Mouse (Mus musculus): ENCODE results near the gene Mdfic. TPM values are rescaled to one million over a fixed set of nuclear protein-coding genes. Genes with fewer than 3 reads are reported as not detected.
"Not testable (repeated sequence)": the region's sequence is repeated elsewhere in the genome, so short reads cannot be mapped to it uniquely, and the experiment has no call there.

The Mdfic gene
- 4.9 and 6.3 TPM in 2 replicates for polyA plus RNA-seq (2016; fragmentation: Nextera tagmentation; extraction: Ambion mirVana)

DNA sequence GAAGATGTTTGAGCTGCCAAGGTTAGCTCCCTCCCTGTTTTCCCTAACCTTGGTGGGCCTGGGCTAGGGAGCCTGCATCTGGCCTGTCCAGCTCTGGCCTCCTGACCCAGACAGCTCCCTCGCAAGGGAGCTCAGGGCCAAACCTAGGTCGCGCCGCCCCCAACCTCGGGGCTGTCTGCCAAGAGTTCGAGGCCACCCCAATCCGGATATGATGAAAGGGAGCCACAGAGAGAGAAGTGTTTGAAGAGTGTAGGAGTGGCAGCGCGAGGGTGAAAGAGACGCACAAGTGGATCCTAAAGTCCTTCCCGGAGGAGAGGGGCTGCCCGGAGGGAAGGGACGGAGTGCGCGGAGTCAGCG, at the start of gene Mdfic:
TSS of gene Mdfic (plus strand) at position 201 of the 357 bp plus-strand sequence.
- H3K9me3 ChIP-seq = no peaks in the 10 kb centered on the region
- peak within 1 kb of the TSS; percentile 83 for H3K4me3 ChIP-seq
- peaks cover 6% of the 10 kb centered on the region; the same call in 1 of the 2 replicates for H3K4me1 ChIP-seq
- H3K27ac ChIP-seq = peak within 1 kb of the TSS; percentile 95
- H3K27me3 ChIP-seq (ENCODE audit: insufficient read depth, poor library complexity, severe bottlenecking) = no peaks in the 10 kb centered on the region
- WGBS = 0% methylated on average over 16 of the region's 16 CpGs
- H3K36me3 ChIP-seq = no peaks in the 10 kb centered on the region
- DNase-seq (ENCODE audit: low spot score) = peak; percentile 82

DNA sequence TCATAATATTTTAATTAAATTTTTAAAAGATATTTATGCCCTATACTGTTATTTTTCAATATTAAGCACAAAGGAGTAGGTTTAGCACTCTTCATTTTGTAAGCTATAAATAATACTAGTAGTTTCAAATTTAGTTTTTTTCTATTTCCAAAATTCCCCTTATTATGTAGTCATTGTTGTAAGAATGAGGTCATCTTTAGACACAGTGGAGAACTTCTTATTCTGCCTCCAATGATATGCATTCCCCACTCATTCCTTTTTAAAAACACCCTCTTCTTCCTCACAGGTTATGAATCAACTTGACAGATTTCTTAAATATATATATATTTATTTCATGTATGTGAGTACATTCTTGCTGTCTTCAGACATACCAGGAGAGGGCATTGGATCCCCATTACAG, 49.1 kb upstream of the Mdfic start:
- H3K36me3 ChIP-seq = no peaks in the 10 kb centered on the region
- DNase-seq (ENCODE audit: low spot score) = no peak
- H3K27me3 ChIP-seq (ENCODE audit: insufficient read depth, poor library complexity, severe bottlenecking) = no peaks in the 10 kb centered on the region
- no peak overlapping the region for H3K27ac ChIP-seq
- no peak overlapping the region for H3K4me3 ChIP-seq
- H3K4me1 ChIP-seq = no peaks in the 10 kb centered on the region
- no peaks in the 10 kb centered on the region for H3K9me3 ChIP-seq

DNA sequence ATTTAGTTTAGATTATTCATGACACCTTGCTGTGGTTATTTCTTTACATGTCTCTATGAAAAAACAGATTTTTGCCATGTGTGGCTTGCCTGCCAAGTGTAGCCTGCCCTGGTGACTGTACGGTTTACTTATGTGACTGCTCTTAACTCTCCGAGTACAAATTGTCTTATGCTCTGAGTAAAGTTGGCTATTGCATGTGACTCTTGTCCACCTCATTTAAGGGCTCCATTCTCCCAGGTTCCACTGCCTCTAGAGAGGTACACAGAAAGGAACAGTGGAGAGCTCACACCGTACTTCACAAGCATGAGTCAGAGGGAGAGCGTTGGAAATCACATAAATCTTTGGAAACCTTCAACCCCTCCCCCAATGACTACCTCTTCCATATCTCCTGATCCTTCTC, 10.4 kb upstream of the Mdfic start:
- no peak overlapping the region for H3K4me3 ChIP-seq
- H3K9me3 ChIP-seq = no peaks in the 10 kb centered on the region
- DNase-seq (ENCODE audit: low spot score) = no peak
- H3K4me1 ChIP-seq = no peaks in the 10 kb centered on the region
- WGBS = 88% methylated on average over 4 of the region's 4 CpGs
- no peaks in the 10 kb centered on the region for H3K36me3 ChIP-seq
- no peaks in the 10 kb centered on the region for H3K27me3 ChIP-seq (ENCODE audit: insufficient read depth, poor library complexity, severe bottlenecking)
- H3K27ac ChIP-seq = no peak overlapping the region

DNA sequence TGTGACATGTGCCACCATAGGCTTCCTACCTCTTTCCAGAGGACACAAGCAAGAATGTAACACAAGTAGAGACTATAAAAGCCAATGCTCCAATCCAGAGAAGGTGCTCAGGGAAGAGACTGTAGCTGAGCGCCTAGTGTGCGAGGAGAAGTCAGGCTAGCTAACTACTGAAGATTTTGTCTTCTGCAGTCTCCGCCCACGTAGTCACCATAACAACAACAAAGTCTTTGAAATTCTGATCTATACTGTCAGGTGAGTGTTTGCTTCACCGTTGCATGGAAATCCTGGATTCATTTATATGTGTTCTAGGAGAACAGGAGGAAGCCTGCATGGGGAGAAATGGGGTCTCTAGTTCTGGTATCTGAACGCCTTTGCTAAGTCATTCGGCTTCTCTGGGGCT, 9.8 kb upstream of the Mdfic start:
- H3K27ac ChIP-seq = no peak overlapping the region
- no peaks in the 10 kb centered on the region for H3K27me3 ChIP-seq (ENCODE audit: insufficient read depth, poor library complexity, severe bottlenecking)
- no peaks in the 10 kb centered on the region for H3K9me3 ChIP-seq
- no peak overlapping the region for H3K4me3 ChIP-seq
- no peak for DNase-seq (ENCODE audit: low spot score)
- 78% methylated on average over 7 of the region's 7 CpGs for WGBS
- no peaks in the 10 kb centered on the region; the same call in 1 of the 2 replicates for H3K4me1 ChIP-seq
- H3K36me3 ChIP-seq = no peaks in the 10 kb centered on the region

DNA sequence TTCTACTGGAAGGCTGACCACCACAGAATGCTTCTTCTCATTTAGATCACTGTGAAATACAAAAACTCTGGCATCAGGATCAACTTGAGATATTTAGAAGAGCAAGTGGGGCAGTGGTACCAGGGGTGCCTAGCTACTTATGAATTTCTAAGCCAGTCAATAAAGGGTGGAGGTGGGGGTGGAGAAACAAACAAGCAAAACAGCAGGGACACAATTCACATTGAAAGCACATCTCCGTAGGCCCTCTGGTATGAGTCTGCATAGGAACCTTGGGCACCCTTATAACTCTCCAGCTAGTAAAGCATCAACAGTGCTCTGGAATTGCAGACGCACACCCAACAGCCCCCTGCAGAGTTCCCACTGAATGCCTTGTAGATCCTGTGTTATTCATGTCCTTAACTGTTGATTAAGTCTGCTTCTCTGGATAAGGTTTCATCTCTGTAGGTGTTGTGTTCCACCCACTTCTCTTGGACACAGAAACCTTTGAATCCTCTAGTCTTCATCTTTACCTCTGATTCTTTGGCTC, 7.5 kb upstream of the Mdfic start:
- no peak overlapping the region for H3K27ac ChIP-seq
- no peaks in the 10 kb centered on the region for H3K9me3 ChIP-seq
- 53% methylated on average over 2 of the region's 2 CpGs for WGBS
- DNase-seq (ENCODE audit: low spot score) = no peak
- no peaks in the 10 kb centered on the region; the same call in 1 of the 2 replicates for H3K4me1 ChIP-seq
- H3K27me3 ChIP-seq (ENCODE audit: insufficient read depth, poor library complexity, severe bottlenecking) = no peaks in the 10 kb centered on the region
- no peaks in the 10 kb centered on the region for H3K36me3 ChIP-seq
- H3K4me3 ChIP-seq = no peak overlapping the region

DNA sequence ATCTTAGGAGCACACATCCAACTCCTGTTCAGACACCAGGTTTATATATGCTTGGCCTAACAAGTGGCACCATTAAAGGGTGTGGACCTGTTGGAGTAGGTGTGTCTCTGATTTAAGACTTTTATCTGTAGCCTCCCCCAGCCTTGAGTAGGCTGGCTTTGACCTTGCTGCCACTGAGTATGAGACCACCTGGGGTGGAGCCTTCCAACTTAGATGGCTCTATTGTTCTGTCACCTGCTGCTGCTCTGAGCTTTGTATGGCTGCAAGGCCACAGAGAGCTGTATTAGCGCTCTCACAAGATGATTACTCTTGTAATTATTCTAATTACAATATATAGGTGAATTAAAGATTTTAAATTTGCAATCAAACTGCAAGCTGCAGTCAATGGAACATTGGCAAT, 6.4 kb upstream of the Mdfic start:
- not testable (repeated sequence) for H3K4me3 ChIP-seq; H3K27me3 ChIP-seq (ENCODE audit: insufficient read depth, poor library complexity, severe bottlenecking); H3K4me1 ChIP-seq; H3K9me3 ChIP-seq; H3K27ac ChIP-seq; H3K36me3 ChIP-seq; DNase-seq (ENCODE audit: low spot score)
- 82% methylated on average over 1 of the region's 1 CpGs for WGBS

DNA sequence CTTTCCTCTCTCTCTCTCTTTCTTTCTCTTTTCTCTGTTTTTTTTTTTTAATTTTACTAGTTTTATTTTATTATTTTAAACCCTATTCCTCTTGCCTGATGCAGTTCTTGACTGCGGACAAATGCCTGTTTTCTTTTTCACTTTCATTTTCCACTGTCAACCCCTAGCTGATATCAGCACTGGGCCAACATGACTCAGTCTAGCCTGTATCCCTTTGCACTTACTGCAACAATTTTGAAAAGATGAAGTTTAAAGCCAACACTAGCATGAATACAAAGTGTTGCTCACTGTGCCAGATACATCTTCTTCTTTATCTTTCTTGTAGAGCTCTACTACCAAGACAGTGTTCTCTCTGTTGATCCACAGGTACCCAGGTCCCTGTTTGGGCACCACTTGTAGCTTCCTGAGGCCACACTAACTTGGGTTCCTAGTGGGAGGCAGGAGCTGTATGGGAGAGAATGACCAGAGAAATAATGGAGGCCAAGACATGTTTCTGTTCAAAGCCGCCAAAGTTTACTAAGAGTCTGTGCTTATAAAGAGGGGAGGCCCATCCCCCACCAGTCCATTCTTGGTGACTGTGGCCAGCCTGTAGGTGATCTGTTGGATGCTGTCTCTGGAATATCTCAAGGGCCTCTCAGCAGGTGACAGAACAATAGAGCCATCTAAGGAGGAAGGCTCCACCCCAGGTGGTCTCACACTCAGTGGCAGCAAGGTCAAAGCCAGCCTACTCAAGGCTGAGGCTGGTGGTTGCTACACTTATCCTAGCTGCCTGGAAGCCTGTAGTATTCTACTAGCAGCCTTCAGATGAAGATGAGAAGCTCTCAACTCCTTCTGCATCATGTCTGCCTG, 5.2 kb upstream of the Mdfic start:
- no peak overlapping the region for H3K4me3 ChIP-seq
- 76% methylated on average over 2 of the region's 2 CpGs for WGBS
- no peak overlapping the region for H3K27ac ChIP-seq
- no peaks in the 10 kb centered on the region for H3K9me3 ChIP-seq
- no peaks in the 10 kb centered on the region for H3K36me3 ChIP-seq
- no peaks in the 10 kb centered on the region; the same call in 1 of the 2 replicates for H3K4me1 ChIP-seq
- DNase-seq (ENCODE audit: low spot score) = no peak
- H3K27me3 ChIP-seq (ENCODE audit: insufficient read depth, poor library complexity, severe bottlenecking) = no peaks in the 10 kb centered on the region

DNA sequence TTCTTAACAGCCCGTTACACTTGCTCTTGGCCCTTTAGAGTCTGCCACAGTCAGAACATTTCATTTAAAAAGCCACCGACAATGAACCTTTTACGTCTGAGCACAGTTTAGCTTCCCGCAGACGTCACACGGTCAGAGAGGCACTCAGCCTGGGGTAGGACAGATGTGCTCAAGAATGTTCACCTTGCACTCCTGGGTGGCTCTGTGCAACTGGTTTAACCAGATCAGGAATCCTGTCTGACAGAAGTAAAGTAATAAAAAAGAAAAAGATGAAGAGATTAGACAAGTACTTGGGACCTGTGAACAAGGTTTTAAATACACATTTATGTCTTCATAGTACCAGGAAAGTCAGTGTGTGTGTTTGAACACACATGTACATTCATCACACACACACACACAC, 542 bp upstream of the Mdfic start:
- Histone ChIP-seq H3K36me3 (no peaks in the 10 kb centered on the region), H3K27ac (no peak overlapping the region), H3K9me3 (no peaks in the 10 kb centered on the region), H3K4me3 (no peak overlapping the region), H3K4me1 (peaks cover 6% of the 10 kb centered on the region; the same call in 1 of the 2 replicates), H3K27me3 (ENCODE audit: insufficient read depth, poor library complexity, severe bottlenecking) (no peaks in the 10 kb centered on the region)
- WGBS = 75% methylated on average over 6 of the region's 6 CpGs
- DNase-seq (ENCODE audit: low spot score) = no peak

DNA sequence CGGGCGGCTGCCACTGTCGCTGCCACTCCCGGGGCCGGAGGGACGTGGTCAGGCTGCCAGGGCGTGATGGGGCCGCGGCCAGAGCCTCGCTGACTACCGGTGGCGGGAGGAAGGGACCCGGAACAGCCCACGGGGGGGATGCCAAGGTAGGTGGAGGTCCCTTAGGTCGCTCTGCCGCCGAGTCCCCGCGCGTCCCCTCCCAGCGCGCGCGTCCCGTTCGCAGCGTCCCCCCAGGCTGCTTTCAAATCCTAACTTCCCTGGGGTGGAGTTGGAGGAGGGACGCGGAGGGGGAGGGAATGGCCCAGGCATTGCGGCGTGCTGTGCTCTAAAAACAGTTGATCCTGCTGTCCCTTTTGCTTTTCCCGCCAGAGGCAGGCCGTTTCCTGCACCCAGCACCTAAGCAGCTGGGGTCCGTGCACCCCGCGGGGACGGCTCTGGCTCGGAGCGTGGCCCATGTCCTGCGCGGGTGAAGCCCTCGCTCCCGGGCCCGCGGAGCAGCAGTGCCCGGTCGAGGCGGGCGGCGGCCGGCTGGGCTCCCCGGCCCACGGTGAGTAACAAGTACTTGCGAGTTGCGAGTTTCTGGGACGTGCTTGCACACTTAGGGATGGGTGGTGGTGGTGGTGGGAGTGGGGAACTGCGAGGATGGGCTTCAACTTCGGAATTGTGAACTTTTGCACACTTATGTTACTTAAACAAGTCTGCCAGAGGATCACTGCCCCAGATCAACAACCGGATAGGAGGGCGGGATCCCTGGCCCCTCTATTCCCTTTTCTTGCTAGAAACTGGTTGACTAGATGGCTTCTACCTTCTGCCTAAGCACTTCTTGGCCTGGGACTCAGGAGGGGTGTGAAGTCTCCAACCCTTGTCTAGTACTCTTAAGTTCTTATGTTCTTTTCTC, 606 bp downstream of the Mdfic start:
- Histone ChIP-seq H3K9me3 (no peaks in the 10 kb centered on the region), H3K36me3 (no peaks in the 10 kb centered on the region), H3K4me3 (peak overlapping the region; percentile 83), H3K4me1 (0 out of 2 replicates have a peak, but pooled peaks cover 6% of the 10 kb centered on the region), H3K27ac (peak overlapping the region; percentile 95), H3K27me3 (ENCODE audit: insufficient read depth, poor library complexity, severe bottlenecking) (no peaks in the 10 kb centered on the region)
- DNase-seq (ENCODE audit: low spot score) = no peak
- under 1% methylated on average over 60 of the region's 60 CpGs for WGBS

DNA sequence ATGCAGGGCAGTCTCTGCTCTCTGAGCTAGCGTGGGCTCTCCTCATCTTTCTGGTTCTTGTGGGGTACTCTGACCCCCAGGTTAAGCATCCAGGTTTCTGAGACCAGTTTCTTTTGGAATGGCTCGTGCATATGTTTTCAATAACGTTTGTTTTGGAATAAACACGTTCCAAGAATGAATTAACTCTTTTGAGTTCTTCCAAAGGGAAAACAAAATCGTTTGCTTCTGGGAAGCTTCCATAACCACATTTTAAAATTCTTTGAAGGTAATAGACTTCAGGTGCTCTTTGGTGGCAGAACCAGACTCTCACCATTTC, 1.2 kb downstream of the Mdfic start:
- no peaks in the 10 kb centered on the region for H3K9me3 ChIP-seq
- H3K4me3 ChIP-seq = peak overlapping the region; percentile 83
- DNase-seq (ENCODE audit: low spot score) = no peak
- no peaks in the 10 kb centered on the region for H3K36me3 ChIP-seq
- no peaks in the 10 kb centered on the region for H3K27me3 ChIP-seq (ENCODE audit: insufficient read depth, poor library complexity, severe bottlenecking)
- H3K4me1 ChIP-seq = 0 out of 2 replicates have a peak, but pooled peaks cover 6% of the 10 kb centered on the region
- WGBS = 24% methylated on average over 5 of the region's 5 CpGs
- H3K27ac ChIP-seq = peak overlapping the region; percentile 95

DNA sequence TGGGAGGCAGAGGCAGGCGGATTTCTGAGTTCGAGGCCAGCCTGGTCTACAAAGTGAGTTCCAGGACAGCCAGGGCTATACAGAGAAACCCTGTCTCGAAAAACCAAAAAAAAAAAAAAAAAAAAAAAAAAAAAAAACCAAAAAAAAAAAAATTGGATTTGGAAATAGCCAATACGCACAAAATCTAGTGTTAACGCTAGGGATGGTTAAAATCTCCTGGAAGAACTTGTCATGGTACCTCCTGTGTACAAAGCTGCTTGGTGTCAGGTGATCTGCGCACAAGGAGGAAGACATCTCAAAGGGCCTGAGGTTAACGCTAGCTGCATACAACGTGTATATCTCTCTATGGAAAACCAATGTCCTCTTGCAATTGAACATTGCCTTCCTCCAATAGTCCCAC, 2.2 kb downstream of the Mdfic start:
- not testable (repeated sequence) for H3K27me3 ChIP-seq (ENCODE audit: insufficient read depth, poor library complexity, severe bottlenecking); H3K4me1 ChIP-seq; H3K36me3 ChIP-seq; H3K4me3 ChIP-seq; H3K9me3 ChIP-seq; DNase-seq (ENCODE audit: low spot score); H3K27ac ChIP-seq
- 93% methylated on average over 7 of the region's 8 CpGs for WGBS

DNA sequence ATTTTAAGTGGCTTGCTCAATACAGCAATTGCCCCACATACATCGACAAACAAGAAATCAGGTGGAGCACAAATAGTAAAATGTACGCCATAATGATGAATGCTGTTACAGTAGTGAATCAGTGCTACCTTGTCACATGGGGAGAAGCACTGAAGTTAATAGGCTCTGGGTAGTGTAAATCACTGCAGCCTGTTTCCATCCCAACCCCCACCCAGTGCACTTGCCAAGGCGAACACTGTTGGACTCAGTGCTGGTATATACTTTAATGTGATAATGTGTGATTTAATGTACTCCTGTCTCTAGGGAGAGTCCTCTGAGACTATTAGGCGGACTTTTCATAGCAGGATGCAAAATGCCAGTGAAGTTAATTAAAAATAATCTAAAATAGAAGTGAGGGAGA, 3.8 kb downstream of the Mdfic start:
- H3K27me3 ChIP-seq (ENCODE audit: insufficient read depth, poor library complexity, severe bottlenecking) = no peaks in the 10 kb centered on the region
- 0 out of 2 replicates have a peak, but pooled peaks cover 13% of the 10 kb centered on the region for H3K4me1 ChIP-seq
- no peak overlapping the region for H3K4me3 ChIP-seq
- H3K36me3 ChIP-seq = no peaks in the 10 kb centered on the region
- no peak overlapping the region for H3K27ac ChIP-seq
- H3K9me3 ChIP-seq = no peaks in the 10 kb centered on the region
- 84% methylated on average over 4 of the region's 4 CpGs for WGBS
- no peak for DNase-seq (ENCODE audit: low spot score)

DNA sequence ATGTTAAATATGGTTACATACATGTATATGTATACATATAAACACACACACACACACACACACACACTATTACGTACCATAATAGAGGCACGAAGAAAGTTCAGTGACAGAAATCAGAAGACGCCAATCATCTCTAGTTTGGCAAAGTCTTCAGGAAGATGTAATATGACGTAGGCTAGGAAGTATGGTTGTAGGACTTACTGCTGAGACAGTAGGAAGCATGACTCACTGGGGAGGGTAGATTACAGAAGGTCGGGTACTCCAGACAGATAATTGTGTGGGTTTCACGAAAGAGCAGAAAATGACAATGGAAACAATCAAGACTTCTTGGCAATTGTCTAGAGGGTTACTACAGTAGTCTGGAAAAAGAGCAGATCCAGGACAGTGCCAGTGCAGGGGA, 6.0 kb downstream of the Mdfic start:
- H3K4me3 ChIP-seq = no peak overlapping the region
- 0 out of 2 replicates have a peak, but pooled peaks cover 13% of the 10 kb centered on the region for H3K4me1 ChIP-seq
- WGBS = 71% methylated on average over 6 of the region's 6 CpGs
- no peak overlapping the region for H3K27ac ChIP-seq
- DNase-seq (ENCODE audit: low spot score) = no peak
- no peaks in the 10 kb centered on the region for H3K36me3 ChIP-seq
- no peaks in the 10 kb centered on the region for H3K9me3 ChIP-seq
- no peaks in the 10 kb centered on the region for H3K27me3 ChIP-seq (ENCODE audit: insufficient read depth, poor library complexity, severe bottlenecking)
